Mouse (Mus musculus) C2C12 (cell line): ENCODE results near the gene Wnt6. TPM values are rescaled to one million over a fixed set of nuclear protein-coding genes. Genes with fewer than 3 reads are reported as not detected.

ENCODE experiments used
- H3K27me3 ChIP-seq: one replicate; pipeline ENCODE4 v1.6.1; 2011; ENCODE audit not compliant: control insufficient read depth, insufficient read depth, insufficient read length
- H3K36me3 ChIP-seq: one replicate; pipeline ENCODE4 v1.6.1; 2011; ENCODE audit not compliant: control insufficient read depth, insufficient read depth
- H3K4me3 ChIP-seq: one replicate; pipeline ENCODE4 v1.5.1; 2011; ENCODE audit warnings: mild to moderate bottlenecking, control low read depth; ENCODE audit not compliant: poor library complexity, insufficient read depth, severe bottlenecking
- H3K79me2 ChIP-seq: one replicate; pipeline ENCODE4 v1.6.1; 2011; ENCODE audit not compliant: control insufficient read depth, insufficient read depth
- H3K79me3 ChIP-seq: one replicate; pipeline ENCODE4 v1.6.1; 2011; ENCODE audit warnings: low read depth, control low read depth
- H3ac ChIP-seq: one replicate; pipeline ENCODE3; 2011; ENCODE audit warnings: low read depth; ENCODE audit not compliant: control insufficient read depth, insufficient read length
- CEBPB ChIP-seq: IDR thresholded peaks from one replicate; pipeline ENCODE4 v1.6.1; 2011; ENCODE audit warnings: low read depth, mild to moderate bottlenecking, control low read depth, moderate library complexity
- CTCF ChIP-seq: IDR thresholded peaks from one replicate; pipeline ENCODE4 v1.5.1; 2011; ENCODE audit not compliant: control insufficient read depth, insufficient read depth, insufficient read length
- FOSL1 ChIP-seq: IDR thresholded peaks from one replicate; pipeline ENCODE4 v1.8.0; 2011; ENCODE audit warnings: mild to moderate bottlenecking, low read length; ENCODE audit not compliant: poor library complexity, insufficient read depth, severe bottlenecking
- MAX ChIP-seq: IDR thresholded peaks from one replicate; pipeline ENCODE4 v1.6.1; 2011; ENCODE audit warnings: mild to moderate bottlenecking, control low read depth
- MYOD1 ChIP-seq: IDR thresholded peaks from one replicate; pipeline ENCODE4 v1.6.1; 2011; ENCODE audit warnings: low read depth; ENCODE audit not compliant: control insufficient read depth, insufficient read length
- MYOG ChIP-seq: IDR thresholded peaks from one replicate; pipeline ENCODE4 v1.6.1; 2011; ENCODE audit not compliant: control insufficient read depth, insufficient read length; ENCODE audit errors: extremely low read depth
- USF1 ChIP-seq: IDR thresholded peaks from one replicate; pipeline ENCODE4 v1.6.1; 2011; ENCODE audit warnings: low read depth, mild to moderate bottlenecking, control low read depth, moderate library complexity
- polyA plus RNA-seq: library from polyadenylated mRNA; unstranded; fragments of >200 nt; fragmentation: generic; extraction: Trizol; gene quantifications from one replicate; pipeline ENCODE4 v1.2.1, GENCODE M21; 2012; ENCODE audit warnings: missing spikeins

Wnt6 gene
- polyA plus RNA-seq, 1 experiment, result 3.0 TPM

DNA sequence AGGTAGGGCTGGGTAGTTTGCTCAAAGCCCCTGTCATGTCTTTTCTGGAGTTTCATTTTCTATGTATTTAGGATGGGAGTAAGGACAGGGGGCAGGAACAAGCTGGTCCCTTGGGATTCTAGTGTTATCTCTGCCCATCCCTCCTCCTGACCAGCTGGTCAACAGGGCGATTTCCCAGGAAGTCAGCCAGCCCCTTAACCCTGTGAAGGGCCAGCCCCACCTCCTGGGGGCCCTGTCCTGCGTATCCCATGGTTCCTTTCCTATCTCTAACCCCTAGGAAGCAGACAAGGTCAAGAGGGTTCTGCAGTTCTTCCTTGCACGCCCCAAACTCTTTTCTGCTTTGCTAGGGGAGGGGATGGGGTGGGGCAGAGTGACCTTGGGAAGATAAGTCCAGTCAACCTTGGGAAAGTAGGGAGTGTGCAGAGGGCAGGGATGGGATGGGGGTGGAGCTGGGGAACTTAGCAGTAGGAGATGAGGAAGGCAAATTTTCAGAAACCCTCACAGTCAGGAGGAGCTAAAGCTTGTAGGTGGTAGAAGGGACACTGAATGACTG, 7.3 kb downstream of the Wnt6 start:
- TF ChIP-seq USF1, result no peak
- no peak for TF ChIP-seq CTCF
- TF ChIP-seq MYOG, result no peak
- TF ChIP-seq CEBPB, result no peak

GRCm38 (mm10) chr1:74782045-74782444, 10.4 kb downstream of the Wnt6 start:
- Histone ChIP-seq H3K4me3 (no peak overlapping the region), H3K79me3 (no peaks in the 10 kb centered on the region), H3K27me3 (peaks cover 6% of the 10 kb centered on the region), H3K79me2 (no peaks in the 10 kb centered on the region), H3K36me3 (no peaks in the 10 kb centered on the region), H3ac (no peak overlapping the region)
- TF ChIP-seq FOSL1 (no peak), MYOD1 (no peak), MAX (no peak), USF1 (no peak), CEBPB (no peak), MYOG (no peak), CTCF (no peak)

More for the DNA sequence above, 7.3 kb downstream of the Wnt6 start:
- H3K27me3 ChIP-seq, result peaks cover 6% of the 10 kb centered on the region
- H3K79me3 ChIP-seq, result no peaks in the 10 kb centered on the region
- no peaks in the 10 kb centered on the region for H3K79me2 ChIP-seq
- H3K36me3 ChIP-seq, result no peaks in the 10 kb centered on the region
- no peak overlapping the region for H3K4me3 ChIP-seq
- no peak overlapping the region for H3ac ChIP-seq

- Histone ChIP-seq H3K79me3 (no peaks in the 10 kb centered on the region), H3K27me3 (peaks cover 6% of the 10 kb centered on the region), H3K79me2 (no peaks in the 10 kb centered on the region), H3ac (no peak overlapping the region), H3K36me3 (no peaks in the 10 kb centered on the region), H3K4me3 (no peak overlapping the region)
- no peak for TF ChIP-seq CTCF
- no peak for TF ChIP-seq MYOD1
- TF ChIP-seq USF1, result no peak
- TF ChIP-seq CEBPB, result no peak
- TF ChIP-seq MAX, result no peak
- TF ChIP-seq FOSL1, result no peak
- TF ChIP-seq MYOG, result no peak
Observed at GRCm38 (mm10) chr1:74783554-74783953, 11.9 kb downstream of the Wnt6 start.

DNA sequence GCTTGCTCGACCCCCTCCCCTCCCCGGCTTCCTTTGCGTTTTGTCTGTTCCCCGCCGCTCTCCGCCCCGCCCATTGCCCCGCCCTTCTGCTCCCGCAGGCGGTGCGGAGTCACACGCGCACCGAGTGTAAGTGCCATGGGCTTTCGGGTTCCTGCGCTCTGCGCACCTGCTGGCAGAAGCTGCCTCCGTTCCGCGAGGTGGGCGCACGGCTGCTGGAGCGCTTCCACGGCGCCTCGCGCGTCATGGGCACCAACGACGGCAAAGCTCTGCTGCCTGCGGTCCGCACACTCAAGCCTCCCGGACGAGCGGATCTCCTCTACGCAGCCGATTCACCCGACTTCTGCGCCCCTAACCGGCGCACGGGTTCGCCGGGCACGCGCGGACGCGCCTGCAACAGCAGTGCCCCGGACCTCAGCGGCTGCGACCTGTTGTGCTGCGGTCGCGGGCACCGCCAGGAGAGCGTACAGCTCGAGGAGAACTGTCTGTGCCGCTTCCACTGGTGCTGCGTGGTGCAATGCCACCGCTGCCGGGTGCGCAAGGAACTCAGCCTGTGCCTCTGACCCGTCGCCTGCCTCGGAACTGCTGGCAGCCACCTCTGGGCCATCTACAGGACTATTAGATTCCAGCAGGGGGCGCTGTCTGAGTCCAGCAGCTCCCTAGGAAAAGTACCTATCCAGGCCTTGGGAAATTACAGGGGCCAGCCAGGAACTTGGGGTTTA, 12.5 kb downstream of the Wnt6 start:
- peaks cover 6% of the 10 kb centered on the region for H3K27me3 ChIP-seq
- no peak overlapping the region for H3K4me3 ChIP-seq
- peak; percentile 47 for TF ChIP-seq CTCF
- TF ChIP-seq FOSL1, result no peak
- H3K36me3 ChIP-seq, result no peaks in the 10 kb centered on the region
- H3K79me2 ChIP-seq, result no peaks in the 10 kb centered on the region
- no peaks in the 10 kb centered on the region for H3K79me3 ChIP-seq
- no peak overlapping the region for H3ac ChIP-seq

DNA sequence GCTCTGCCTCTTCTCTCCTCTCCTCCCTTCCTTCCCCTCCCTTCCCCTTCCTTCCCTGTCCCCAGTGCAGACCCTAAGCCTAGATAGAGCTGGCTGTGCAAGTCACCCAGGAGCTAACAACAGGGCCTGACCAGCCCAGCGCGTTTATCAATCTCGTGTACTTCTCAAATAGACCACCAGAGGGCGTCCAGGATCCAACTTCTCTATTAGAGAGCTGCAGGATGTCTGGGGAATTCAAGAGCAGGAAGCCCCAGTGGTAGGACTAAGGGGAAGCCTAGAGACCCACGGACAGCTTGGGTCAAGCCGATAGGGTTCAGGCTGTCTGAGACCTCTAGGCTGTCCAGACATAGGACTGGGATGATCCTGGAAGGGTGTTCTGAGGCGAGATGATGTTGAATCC, 16.2 kb downstream of the Wnt6 start:
- H3K36me3 ChIP-seq, result no peaks in the 10 kb centered on the region
- no peak overlapping the region for H3K4me3 ChIP-seq
- no peak overlapping the region for H3ac ChIP-seq
- no peaks in the 10 kb centered on the region for H3K79me3 ChIP-seq
- no peaks in the 10 kb centered on the region for H3K79me2 ChIP-seq
- peaks cover 2% of the 10 kb centered on the region for H3K27me3 ChIP-seq
- TF ChIP-seq USF1, result no peak
- TF ChIP-seq MYOG, result no peak
- peak; percentile 38 for TF ChIP-seq CTCF
- TF ChIP-seq MAX, result no peak

DNA sequence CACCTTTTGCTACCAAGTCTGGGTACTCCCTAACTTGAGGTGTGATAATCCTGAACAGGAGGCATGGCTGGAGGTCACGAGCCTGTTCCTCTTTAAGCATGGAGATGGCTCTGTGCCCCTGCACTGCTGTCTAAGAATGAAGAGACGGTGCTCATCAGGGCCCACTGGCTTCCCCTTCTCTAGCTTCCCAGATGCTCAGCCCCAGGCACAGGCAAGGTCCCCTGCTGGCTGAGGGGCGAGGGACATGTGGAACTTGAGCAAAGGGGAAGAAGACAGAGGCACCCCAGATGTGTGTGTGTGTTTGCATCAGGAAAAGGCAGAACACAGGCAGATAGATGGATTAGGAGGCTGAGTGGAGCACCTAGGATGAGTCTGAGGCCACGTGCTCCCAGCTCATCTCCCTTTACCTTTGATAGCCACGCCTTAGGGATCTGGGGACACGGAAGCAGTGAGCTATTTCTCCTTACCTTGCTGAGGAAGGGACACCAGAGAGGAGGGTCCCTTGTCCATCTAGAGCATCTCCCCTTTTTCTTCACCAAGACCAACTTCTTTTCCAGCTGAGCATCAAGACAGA, 17.0 kb downstream of the Wnt6 start:
- H3ac ChIP-seq, result no peak overlapping the region
- no peak for TF ChIP-seq FOSL1
- no peak for TF ChIP-seq MAX
- TF ChIP-seq CTCF, result no peak
- TF ChIP-seq MYOD1, result no peak
- no peak for TF ChIP-seq CEBPB
- TF ChIP-seq MYOG, result no peak
- no peak for TF ChIP-seq USF1
- no peaks in the 10 kb centered on the region for H3K79me2 ChIP-seq
- H3K27me3 ChIP-seq, result no peaks in the 10 kb centered on the region
- peaks cover 1% of the 10 kb centered on the region for H3K79me3 ChIP-seq
- no peaks in the 10 kb centered on the region for H3K36me3 ChIP-seq
- H3K4me3 ChIP-seq, result no peak overlapping the region
